24 mouse cellular contexts compared by ENCODE assay signal in genomic region chr3:52821450-52821849, GRCm38 (mm10).
"Had no signal": no experiment of that assay in that cellular context is flagged by ENCODE, and none has a peak within 500 bp of the region (broad histone marks: within the 10 kb centered on the region; RNA-seq: fewer than 3 reads in every experiment).

No protein-coding gene starts in this region.

- H3K4me3 ChIP-seq: liver, embryonic 13.5 days; liver, embryonic 15.5 days; lung, embryonic 15.5 days; midbrain, embryonic 10.5 days; midbrain, embryonic 12.5 days; myocyte; neural tube, embryonic 13.5 days; neural tube, embryonic 15.5 days; stomach, embryonic 15.5 days had no signal

- ATAC-seq: liver, postnatal 0 days; lung, postnatal 0 days; midbrain, embryonic 16.5 days had no signal

- DNase-seq: liver, embryonic 13.5 days; liver, postnatal 0 days; lung, adult 2 months; lung, postnatal 14 days; lung, postnatal 4 days; midbrain, embryonic 14.5 days; right cerebral cortex, adult 18-20 months; right cerebral cortex, postnatal 25 days; right cerebral cortex, postnatal 4 days; spleen, adult 18-20 months; thymus, adult 18-20 months; thymus, postnatal 14 days; thymus, postnatal 36 days had no signal

- H3K27me3 ChIP-seq: liver, embryonic 13.5 days; liver, embryonic 15.5 days; lung, embryonic 15.5 days; stomach, embryonic 15.5 days had no signal

- H3K27ac ChIP-seq: liver, embryonic 13.5 days; liver, embryonic 15.5 days; lung, embryonic 15.5 days; midbrain, embryonic 10.5 days; midbrain, embryonic 12.5 days; neural tube, embryonic 13.5 days; neural tube, embryonic 15.5 days; stomach, embryonic 15.5 days; stomach, postnatal 0 days had no signal

- H3K9me3 ChIP-seq: liver, embryonic 13.5 days; liver, embryonic 15.5 days; lung, embryonic 15.5 days; midbrain, embryonic 10.5 days; midbrain, embryonic 12.5 days; neural tube, embryonic 13.5 days; neural tube, embryonic 15.5 days; stomach, embryonic 15.5 days had no signal

- H3K4me2 ChIP-seq: liver, embryonic 13.5 days; liver, embryonic 15.5 days; lung, embryonic 15.5 days; midbrain, embryonic 12.5 days; neural tube, embryonic 13.5 days; neural tube, embryonic 15.5 days; stomach, embryonic 15.5 days had no signal

- H3K36me3 ChIP-seq: liver, embryonic 13.5 days; liver, embryonic 15.5 days; lung, embryonic 15.5 days; midbrain, embryonic 10.5 days; midbrain, embryonic 12.5 days; neural tube, embryonic 13.5 days; neural tube, embryonic 15.5 days; stomach, embryonic 15.5 days had no signal

- H3K9ac ChIP-seq: liver, embryonic 13.5 days; liver, embryonic 15.5 days; liver, postnatal 0 days; lung, embryonic 15.5 days; midbrain, embryonic 12.5 days; neural tube, embryonic 13.5 days; neural tube, embryonic 15.5 days; stomach, embryonic 15.5 days had no signal

- H3K4me1 ChIP-seq: liver, embryonic 13.5 days; liver, embryonic 15.5 days; lung, embryonic 15.5 days; stomach, embryonic 15.5 days had no signal
